Mouse (Mus musculus) thymus, adult 2 months (tissue): ENCODE results near the gene Isy1.

Experiments
- CTCF ChIP-seq: fragments of 200-500 bp; IDR thresholded peaks from 2 replicates; pipeline ENCODE4 v1.5.1; 2012; ENCODE audit warnings: mild to moderate bottlenecking, control low read depth, low read length, moderate library complexity, borderline replicate concordance; ENCODE audit not compliant: control insufficient read depth, poor library complexity, insufficient read depth; ENCODE audit errors: extremely low read depth
- POLR2A ChIP-seq: fragments of 200-500 bp; IDR thresholded peaks from 2 replicates; pipeline ENCODE4 v1.6.1; 2012; ENCODE audit warnings: mild to moderate bottlenecking, low read length, control low read depth, moderate library complexity; ENCODE audit not compliant: control insufficient read depth, poor library complexity, insufficient read depth; ENCODE audit errors: extremely low read depth

DNA sequence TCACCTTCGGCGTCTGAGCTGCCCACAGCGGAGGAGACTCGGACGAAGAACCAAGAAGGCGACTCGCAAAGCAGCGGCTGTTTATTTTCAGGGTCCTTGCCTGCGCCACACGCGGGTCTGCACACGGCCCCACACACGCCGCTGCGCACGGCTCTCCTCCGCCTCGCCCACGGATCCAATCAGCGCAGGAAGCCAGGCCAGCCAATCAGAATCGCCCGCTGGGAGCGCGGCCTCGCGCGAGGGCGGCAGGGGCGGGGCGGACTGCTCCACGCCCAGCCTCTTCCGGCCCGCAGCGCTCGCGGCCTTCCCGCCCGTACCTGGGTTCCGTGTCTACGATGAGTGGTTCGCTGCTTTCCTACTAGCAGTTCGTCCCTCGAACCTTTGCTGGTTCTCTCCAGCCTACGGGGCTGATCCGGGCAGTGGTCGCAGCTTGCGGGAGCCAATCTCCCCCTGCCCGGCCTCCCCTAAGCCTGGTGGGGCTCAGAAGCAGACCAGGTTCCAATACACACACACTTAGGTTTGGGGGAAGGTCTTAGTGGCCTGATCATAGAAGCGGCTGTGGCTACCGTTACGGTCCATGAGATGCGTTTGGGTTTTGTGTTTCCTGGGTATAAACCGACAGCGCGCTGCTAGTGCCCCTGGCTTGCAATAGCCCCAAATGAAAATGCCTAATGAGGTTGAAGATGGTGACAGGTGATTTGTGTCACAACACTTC is 12.5 kb upstream of the Isy1 start, which contains the start of gene Cnbp:
- TF ChIP-seq POLR2A (peak; percentile 97), CTCF (peak; percentile 68)
